Mouse (Mus musculus) left cerebral cortex, postnatal 25 days (tissue): ENCODE data around the gene Cd84. TPM values are rescaled to one million over a fixed set of nuclear protein-coding genes. Genes with fewer than 3 reads are reported as not detected.

Experiments
- DNase-seq, 2 experiments: peaks; one replicate each; pipeline ENCODE4 v3.0.0; 2022; ENCODE audit warnings: low spot score in 2 of 2, mixed read lengths in 1 of 2
- intact Hi-C: fragments of 180-260 bp; cut with DNase I; formaldehyde crosslinking; loops from one replicate; pipeline ENCODE4 v1.15.1; 2025
- total RNA-seq, 2 experiments: library from RNA; stranded (reverse); gene quantifications; 2 replicates each; pipeline ENCODE4 v1.2.3; 2021

Gene Cd84
- total RNA-seq, 2 experiments from 2014 or later = 1.4 to 2.1 TPM

DNA sequence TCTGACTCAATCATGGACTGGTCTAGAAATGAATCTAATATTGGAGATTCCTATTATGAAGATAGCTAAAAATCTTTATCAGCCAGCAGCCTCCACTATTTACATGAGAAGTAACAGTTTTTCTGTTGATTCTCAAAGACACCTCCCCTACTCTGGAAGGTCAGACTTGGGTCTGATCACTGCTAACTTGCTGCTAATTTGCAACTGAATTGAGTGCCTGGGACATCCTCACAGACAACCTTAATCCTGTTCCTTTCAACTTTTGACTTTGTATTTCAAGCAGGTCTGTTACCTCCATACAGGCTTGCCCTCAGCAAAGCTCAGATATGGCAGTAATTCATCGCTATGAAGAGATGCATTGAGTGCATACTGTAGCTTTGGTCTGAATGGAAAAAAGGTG, 64.5 kb downstream of the Cd84 start:
- DNase-seq = no peak
- intact Hi-C loops = no loop called here

DNA sequence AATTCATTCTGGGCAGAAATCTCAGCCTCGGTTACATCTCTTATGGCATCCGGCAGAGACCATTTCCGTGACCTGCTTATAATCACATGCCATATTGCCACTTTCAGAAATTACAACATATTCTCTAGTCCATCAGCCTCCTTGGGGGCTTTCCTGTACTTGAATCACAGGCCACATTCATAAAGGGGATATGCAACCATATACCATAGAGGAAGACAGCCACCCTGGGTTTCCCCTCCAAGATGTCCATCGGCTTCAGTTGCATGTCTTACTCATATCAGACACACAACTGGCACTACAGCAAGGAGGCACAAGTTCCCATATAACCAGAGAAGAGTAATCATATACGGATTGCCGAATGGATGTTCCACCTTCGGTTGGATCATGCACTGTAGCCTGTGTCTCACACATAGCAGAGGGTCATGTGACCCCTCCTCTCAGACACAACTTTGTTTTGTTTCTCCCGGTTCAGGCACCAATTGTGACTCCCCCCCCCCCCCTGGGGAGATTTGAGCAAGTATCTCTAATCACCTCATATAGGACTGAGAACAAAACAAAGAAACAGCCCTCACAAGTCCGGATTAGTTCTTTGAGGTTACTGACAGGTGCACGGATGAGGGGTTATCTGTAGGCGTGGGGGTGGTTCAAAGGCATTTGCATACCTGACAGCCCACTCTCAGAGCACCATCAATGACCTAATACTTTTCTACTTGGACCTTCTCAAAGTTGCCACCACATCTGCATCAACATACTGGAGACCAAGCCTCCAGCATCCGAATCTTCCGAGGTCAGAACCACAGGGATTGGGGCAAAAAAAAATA, 76.4 kb downstream of the Cd84 start:
- no peak for DNase-seq
- intact Hi-C loops = no loop called here

DNA sequence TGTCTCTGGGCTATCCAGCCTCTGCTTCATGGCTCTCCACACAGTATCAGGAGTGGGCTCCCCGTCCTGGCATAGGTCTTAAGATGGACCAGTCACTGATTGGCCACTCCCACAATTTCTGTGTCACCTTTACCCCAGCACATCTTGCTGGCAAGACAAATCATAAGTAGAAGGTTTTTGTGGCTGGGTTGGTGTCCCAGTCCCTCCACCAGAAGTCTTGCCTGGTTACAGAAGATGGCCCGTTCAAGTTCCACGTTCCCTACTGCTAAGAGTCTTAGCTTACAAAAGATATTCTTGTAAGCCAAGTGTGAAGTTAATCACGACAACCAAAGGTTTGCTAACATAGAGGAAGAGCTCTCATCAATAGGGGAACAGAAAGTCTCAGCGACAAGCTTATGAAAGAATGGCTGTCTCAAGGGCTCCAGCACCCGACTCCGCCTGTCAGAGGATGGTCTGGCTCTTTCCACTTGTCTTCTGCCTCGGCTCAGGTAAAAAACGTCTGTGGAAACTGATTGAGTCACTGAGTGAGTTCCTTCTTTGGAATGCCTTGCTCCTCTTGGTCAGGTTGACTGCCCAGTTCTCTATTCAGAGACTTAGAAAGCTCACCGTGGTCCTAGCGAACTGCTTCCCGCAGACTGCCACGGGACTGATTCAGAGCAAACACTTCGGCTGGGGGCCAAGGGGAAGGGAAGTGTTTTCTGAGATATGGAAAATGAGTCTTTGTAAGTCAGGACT, 78.0 kb downstream of the Cd84 start, which contains the start of gene Slamf6:
Slamf6 (plus strand) TSS at position 211 of the 735 bp plus-strand sequence.
- intact Hi-C loops = no loop called here
- DNase-seq = no peak

DNA sequence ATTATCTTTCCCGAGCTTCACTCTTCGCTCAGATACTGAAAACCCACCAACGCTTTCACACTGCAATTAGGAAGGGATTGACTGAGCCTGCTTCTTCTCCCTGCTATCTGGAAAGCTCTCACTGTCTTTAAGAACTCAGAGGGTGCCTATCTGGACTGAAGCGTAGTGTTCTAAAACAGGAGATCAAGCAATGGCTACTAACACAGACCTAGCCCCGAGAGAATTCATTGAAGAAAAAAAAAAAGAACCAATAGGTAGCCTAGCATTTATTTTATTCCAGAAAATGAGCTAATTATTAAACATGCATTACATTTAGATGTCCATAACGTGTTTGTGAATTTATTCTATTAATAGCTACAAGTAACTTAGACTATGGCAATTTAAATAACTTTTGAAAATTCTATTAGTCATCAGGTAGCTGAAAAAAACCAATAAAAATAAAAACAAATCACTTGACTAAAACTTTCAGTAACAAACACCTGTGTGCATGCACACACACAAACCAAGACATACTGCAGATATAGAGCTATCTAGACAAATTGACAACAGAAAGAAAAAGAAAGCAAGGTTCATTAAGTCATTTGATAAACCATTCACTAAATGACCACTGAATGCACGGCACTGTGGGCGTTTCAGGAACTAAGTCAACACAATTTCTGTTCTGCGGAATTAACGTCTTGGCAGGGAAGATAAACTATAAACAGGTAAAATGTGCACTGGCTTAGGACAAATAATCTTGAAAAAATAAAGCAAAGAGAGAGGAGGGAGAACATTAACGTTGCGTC, 78.8 kb downstream of the Cd84 start:
- intact Hi-C loops = no loop called here
- DNase-seq = no peak

DNA sequence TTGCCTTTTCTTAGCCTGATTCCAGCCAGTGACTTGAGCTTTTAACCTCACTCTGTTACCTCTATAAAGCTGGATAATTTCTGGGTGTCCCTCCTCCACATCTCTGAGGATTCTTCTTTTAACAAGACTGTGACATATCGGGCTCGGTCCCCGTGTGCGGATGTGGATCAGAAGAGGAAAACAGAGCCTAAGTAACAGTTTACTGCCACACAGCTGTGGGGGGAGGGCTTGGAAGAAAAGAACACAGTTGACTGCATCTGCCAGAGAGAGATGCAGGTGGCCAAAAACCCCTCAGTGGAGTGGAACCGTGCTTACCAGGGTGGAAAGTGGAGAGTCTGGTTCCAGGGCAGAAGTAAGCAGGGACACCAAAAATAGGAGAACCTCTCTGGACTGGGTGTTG, 79.7 kb downstream of the Cd84 start:
- intact Hi-C loops = no loop called here
- no peak for DNase-seq

DNA sequence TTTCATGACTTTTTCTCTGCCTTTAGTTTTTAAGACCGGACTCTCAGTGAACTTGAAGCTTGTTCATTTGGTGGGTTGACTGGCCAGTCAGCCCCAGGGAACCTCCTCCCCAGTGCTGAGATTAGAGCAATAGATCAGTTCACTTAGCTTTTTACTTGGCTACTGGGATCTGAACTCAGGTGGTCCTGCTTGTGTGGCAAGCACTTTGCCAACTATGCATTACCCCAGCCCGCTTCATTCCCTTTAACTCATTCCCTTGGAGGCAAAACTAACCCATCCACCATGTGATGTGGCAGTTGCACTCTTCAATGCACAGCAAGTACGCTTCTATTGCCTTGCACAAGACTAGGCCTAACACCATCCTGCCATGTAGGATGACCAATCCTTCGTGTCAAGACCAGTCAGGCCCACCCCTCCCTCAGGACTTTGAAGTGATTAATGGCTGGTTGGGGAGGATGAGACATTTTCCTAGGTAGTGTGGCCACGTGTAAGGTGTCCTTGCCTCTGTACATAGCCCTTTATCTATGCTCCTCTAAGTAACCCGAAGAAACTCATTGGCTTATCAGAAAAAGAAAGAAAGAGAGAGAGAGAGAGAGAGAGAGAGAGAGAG, 80.5 kb downstream of the Cd84 start:
- intact Hi-C loops = no loop called here

DNA sequence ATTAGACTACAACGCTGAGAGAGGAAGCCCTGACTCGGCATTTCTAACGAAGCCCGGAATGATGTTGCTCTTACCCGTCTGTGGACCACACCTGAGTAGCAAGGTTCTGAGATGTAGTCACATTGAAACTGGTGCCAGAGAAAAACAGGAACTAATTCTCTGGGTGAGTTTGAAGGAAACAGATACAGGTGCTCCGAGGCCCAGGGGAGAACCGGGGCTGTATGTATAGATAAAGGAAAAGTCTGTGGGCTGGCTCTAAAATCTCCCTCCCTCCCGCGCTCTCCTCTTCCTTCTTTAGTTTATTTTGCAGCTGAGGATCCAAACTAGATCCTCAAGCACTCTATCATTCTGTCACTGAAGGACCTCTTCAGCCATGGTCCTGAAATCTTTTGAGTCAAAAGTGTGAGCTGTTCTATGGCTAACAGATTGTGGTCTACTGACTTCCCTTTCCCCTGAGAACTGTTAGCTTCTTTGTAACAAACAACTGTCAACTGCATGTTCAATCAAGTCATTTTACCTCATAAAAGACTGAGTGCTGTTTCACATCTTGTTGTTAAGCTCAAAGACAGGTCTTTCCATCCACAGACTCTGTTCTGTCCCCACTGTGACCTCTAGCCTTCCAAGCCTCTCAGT, 81.6 kb downstream of the Cd84 start:
- no peak for DNase-seq
- intact Hi-C loops = no loop called here

More for the DNA sequence above, 80.5 kb downstream of the Cd84 start:
- no peak for DNase-seq

DNA sequence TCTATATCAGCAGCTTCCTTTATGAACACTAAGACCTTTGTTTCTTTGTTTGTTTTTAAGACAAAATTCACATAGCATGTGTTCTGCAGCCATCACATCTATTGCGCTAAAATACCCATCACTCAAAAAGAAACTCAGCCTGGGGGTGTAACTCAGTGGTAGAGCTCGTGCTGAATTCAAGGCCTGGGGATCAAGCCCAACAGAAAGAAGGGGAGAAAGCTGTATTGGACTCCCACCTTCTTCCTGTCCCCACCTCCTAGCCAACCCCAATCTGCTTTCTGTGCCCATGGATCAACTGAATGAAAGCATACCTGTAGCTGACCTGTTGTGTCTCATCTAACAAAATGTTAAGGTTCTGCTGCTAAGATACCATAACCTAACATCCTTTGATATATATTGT, 82.1 kb downstream of the Cd84 start:
- intact Hi-C loops = no loop called here
- DNase-seq = no peak

DNA sequence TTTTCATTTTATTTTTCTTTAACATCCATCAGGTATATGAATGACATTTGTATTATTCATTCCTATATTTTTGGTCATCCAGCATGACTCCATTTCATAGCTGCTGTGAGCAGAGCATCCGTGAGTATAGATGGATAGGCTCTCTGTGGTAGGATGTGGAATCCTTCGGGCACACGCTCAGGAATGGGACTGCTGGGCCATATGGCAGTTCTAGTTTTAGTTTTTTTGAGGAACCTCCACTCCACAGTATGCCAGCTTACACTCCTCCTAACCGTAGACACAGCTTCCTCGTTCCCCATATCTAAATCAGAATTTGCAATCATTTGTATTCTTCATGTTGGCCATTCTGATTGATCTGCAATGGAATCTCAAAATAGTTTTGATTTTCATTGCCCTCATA, 83.3 kb downstream of the Cd84 start:
- intact Hi-C loops = no loop called here
- DNase-seq = peak in 1 of 2 experiments; percentile 68

DNA sequence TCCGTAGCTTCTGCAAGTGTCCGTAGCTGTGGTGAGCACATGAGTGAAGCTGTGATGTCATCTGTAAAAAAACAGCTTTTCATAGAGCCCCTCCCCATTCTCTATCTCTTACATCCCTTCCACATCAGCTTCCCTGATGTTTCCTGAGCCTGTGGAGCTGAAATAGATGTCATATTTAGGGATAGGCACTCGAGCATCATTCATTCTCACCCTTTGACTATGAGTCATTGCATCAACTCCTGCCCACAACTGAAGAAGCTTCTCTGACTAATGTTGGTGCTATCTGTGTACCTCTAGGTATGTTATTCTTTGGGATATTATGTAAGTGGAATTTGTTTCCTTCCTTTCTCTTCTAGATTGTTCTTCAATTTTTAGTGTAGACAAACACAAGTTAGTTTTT, 85.4 kb downstream of the Cd84 start:
- intact Hi-C loops = no loop called here
- peak in 1 of 2 experiments; percentile 57 for DNase-seq

DNA sequence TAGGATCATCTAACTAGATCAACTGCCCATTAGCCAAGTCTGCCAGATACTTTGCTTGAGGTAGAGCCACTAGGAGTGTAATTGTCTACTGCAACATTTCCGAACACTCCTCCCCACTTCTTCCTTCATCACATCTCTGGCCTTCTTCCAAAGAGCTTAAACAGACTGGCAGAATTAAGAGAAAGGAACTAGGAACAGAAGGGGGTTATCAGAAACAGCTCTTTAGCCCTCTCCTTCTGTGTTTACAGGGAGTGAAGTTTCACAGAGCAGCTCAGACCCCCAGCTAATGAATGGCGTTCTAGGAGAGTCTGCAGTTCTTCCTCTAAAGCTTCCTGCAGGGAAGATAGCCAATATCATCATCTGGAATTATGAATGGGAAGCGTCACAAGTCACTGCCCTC, 94.4 kb downstream of the Cd84 start:
- no peak for DNase-seq
- intact Hi-C loops = no loop called here

DNA sequence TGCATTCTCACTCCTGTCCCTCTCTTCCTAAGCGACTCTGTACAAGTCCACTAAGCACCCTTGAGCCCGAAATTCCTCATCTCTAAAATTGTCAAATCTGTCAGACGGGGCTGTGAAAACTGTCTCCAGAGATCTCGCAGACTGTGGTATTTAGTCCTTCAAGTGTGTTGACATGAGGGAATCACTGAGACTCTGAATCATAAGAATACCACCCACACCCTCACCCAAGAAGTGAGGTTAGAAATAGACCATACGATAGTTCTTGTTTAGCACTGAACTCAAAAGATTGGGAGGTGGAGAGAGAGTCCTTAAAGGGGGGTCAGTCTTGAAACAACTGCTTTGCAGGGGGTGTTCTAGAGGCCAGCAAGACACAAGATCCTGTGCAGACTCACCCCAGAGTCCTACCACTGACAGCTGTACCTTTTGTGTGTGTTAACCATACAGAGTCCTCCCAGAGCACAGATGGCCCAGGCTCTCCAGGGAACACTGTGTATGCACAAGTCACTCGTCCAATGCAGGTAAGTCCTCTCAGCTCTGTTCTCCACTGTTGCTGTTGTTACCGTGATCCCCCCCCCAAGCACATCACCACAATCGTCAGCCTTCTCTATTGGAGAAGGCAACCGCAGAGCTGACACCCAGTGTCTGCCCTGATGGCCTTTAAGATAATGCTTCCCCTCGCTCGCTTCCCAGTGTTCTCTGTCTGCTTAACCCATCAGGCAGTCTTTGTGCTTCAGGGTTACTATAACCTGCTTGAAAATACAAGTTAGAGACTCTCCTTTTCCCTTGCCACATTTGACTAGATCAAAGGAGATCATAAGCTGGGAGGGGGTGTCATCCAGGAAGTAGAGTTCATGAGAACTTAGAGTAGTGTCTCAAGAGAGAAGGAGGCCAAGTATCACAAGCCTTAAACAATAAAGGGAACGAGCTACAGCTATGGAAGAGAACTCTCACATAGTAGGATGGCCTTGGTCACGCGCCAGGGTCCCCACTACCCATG, 99.8 kb downstream of the Cd84 start:
- intact Hi-C loops = no loop called here
- DNase-seq = peak in 1 of 2 experiments; percentile 65

Other genes starting within 250 kb of the Cd84 start
- gene Ly9, start 232.3 kb upstream of the Cd84 start, total RNA-seq = not detected
- gene Slamf7, start 186.7 kb upstream of the Cd84 start, total RNA-seq = not detected
- gene Cd48, start 157.7 kb upstream of the Cd84 start, total RNA-seq = 1 to 10 TPM in 1 of 2 experiments, under 1 TPM in 1; 0.27 to 1.0 TPM
- gene Slamf1, start 72.6 kb upstream of the Cd84 start, total RNA-seq = under 1 TPM; 0.39 to 0.64 TPM
- gene Gm10521, start 56.0 kb downstream of the Cd84 start, total RNA-seq = under 1 TPM; 0.14 to 0.21 TPM
- under 1 TPM; 0.11 to 0.16 TPM for gene Slamf6, start 77.8 kb downstream of the Cd84 start, total RNA-seq
- 10 to 100 TPM; 13.3 to 13.5 TPM for gene Vangl2, start 188.7 kb downstream of the Cd84 start, total RNA-seq
- gene Nhlh1, start 217.9 kb downstream of the Cd84 start, total RNA-seq = under 1 TPM; 0.23 to 0.64 TPM
- 100 to 1,000 TPM; 146 to 154 TPM for gene Copa, start 242.8 kb downstream of the Cd84 start, total RNA-seq
- 10 to 100 TPM; 68.3 to 70.8 TPM for gene Ncstn, start 243.1 kb downstream of the Cd84 start, total RNA-seq